Mouse (Mus musculus): ENCODE measurements at regions not wholly inside any gene's neighbourhood (a gene's known extent, or its start where the extent isn't known, plus 50 kb on each side); places are given as distances from the start of the nearest gene placed in this dataset.

DNA sequence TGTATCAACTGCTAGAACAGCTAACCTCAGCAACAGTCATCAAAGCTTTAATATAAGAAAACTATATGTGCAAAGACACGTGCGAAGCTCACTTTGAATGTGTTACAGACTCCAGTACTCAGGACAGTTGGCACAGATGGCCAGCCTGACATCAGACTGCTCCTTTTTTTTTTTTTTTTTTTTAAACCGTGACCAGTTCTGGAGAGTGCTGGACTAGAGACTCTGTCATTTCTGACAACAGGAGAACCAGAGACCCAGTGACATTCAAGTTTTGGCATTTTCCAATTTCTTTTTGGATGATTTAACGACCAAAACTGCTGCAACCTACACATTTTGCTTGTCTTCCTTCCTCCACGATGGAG lies 371.5 kb upstream of the Nr5a2 start:
- ATAC-seq (ENCODE audit: low TSS enrichment) = peak; percentile 32

- peak; percentile 64 for ATAC-seq (ENCODE audit: low TSS enrichment)
Measured at GRCm38 (mm10) chr1:137330634-137331033, 370.4 kb upstream of the Nr5a2 start.

GRCm38 (mm10) chr1:137323884-137324594 lies 363.8 kb upstream of the Nr5a2 start:
- ATAC-seq (ENCODE audit: low TSS enrichment) = peak; percentile 95

GRCm38 (mm10) chr1:137323035-137323680 lies 362.9 kb upstream of the Nr5a2 start:
- no peak for ATAC-seq (ENCODE audit: low TSS enrichment)

- peak; percentile 98 for ATAC-seq (ENCODE audit: low TSS enrichment)
Measured at GRCm38 (mm10) chr1:137302757-137303422, 342.6 kb upstream of the Nr5a2 start.

GRCm38 (mm10) chr1:137297780-137298569 lies 337.7 kb upstream of the Nr5a2 start:
- ATAC-seq (ENCODE audit: low TSS enrichment) = peak; percentile 97

DNA sequence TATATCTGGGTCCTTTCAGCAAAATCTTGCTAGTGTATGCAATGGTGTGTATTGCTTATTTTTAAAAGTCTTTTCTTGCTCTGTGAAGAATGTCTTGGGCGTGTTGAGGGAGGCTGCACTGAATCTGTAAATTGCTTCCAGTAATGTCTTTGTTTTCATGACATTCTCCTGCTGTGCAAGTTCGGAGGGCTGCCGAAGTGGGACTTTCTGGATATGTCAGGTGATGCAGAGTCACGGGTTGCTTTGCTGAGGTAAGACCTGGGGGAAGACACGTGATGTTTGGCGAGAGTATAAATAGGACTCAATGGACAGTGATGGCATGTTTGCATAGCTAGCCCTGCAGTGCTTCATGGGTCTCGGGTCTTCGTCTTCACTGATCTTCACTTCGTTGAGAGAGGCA lies 329.2 kb upstream of the Nr5a2 start:
- ATAC-seq (ENCODE audit: low TSS enrichment) = no peak

DNA sequence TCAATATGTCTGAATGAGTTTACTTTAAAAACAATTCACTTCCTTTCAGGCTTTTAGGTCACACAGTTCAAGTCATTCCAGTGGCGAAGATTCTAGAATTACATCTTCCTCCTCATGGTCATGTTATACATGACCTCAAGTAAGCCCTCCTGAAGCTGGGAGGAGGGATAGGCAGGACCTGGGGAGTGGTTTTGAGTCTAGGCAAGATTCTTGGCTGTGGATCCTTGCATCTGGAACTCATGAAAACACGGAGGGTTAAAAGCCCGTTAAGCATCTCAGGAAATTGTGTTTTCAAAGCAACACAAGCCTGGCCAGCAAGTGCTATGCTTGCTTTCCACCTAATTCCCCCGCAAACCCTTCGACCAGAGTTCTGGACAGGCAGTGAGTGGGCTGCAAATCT lies 323.0 kb upstream of the Nr5a2 start:
- no peak for ATAC-seq (ENCODE audit: low TSS enrichment)

DNA sequence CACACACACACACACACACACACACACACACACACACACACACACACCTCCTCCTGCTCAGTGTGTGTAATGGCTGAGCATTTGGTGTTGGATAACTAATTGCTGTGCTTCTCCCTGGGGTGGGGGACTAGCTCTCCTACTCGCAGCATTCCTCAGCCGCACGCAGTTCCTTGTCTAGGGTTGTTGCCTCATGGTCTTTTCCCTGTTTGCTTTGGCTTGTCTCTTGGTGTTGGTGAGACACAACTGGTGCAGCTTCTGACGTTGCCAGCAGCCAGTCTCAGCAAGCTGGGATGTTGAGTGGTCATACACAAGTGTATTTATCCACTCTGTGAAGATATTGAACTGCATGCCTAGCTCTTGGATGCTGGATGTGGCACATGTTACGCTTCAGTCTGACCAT lies 322.2 kb upstream of the Nr5a2 start:
- no peak for ATAC-seq (ENCODE audit: low TSS enrichment)

DNA sequence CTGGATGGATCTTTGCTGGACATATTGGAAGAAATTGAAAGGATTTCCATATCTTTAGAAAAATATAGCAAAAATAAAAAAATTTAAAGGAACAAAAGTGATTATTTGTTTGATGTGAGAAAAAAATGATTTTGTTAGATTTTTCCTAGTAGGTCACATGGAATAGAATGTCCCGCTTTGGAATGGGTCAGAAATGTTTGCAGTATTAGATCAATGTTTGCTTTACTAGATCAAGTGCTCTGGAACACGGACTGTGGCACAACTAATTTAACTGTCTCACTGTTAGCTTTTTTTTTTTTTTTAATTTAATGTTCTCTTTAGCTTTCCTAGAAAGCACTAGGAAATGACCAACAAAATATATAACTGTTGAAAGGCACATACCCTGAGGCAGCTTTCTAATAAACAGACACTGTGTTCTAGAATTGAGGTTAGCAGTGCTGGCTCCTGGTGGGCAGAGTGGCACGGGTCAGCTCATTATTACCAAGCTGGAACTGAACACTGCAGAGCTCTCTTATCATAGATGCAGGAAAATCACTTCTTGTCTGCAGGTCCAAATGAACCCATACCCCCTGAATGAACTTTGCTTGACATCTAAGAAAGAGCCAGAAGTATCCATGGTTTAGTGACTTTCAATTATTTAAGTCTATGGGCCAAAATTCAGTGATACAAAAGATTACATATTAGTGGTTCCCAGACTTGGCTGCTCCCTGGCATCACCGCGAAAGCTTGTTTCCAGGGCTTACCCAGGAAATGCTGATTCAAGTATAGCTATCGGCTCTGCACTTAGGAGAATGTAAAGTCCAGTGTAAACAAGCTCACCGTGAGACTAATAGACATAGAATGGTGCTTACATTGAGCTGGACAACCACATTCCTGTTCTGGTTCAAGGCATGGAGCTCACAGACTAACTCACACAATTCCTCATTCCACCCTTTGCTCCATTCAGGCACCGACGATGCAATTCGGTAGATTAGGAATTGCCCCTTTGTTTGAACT lies 320.4 kb upstream of the Nr5a2 start:
- ATAC-seq (ENCODE audit: low TSS enrichment) = no peak

DNA sequence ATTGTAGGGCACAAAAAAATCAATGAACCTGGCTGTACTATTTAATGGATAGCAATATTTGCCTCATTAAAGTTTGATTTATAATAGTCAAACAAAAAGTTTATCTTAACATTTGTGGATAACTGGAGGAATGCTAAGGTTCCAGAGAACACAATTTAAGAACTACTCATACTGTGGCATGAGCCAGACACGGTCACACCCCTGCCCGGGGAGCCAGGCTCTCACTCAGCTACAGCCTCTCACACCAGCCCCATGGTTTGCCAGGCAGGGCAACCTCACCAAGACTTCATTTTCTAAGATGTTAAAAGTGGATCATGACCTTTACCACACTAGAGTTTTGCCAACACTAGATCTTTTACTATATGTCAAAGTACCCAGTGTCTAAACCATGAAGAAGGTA lies 319.7 kb upstream of the Nr5a2 start:
- no peak for ATAC-seq (ENCODE audit: low TSS enrichment)

- ATAC-seq (ENCODE audit: low TSS enrichment) = no peak
Measured at GRCm38 (mm10) chr1:137270659-137271612, 310.7 kb upstream of the Nr5a2 start.

GRCm38 (mm10) chr1:137262806-137263370 lies 302.6 kb upstream of the Nr5a2 start:
- no peak for ATAC-seq (ENCODE audit: low TSS enrichment)

DNA sequence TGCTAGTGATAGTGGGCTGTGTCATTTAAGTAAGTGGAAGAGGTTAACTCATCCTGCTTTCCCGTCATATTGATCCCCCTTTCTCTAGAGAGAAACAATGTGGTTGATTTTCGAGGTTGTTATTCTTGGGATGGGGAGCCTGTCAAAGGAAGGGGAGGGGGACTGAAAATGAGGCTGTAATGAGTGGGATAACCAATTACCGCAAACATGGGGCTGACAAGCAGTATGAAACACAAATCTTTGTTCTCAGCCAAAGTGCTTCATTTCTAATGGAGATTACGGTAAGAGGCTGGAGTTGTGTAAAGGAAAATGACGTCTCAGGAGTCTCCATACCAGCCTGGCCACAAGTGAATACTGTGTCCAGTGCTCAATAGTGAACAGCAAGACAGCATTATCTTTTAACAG lies 301.9 kb upstream of the Nr5a2 start:
- no peak for ATAC-seq (ENCODE audit: low TSS enrichment)

- no peak for ATAC-seq (ENCODE audit: low TSS enrichment)
Measured at GRCm38 (mm10) chr1:137256294-137256693, 296.0 kb upstream of the Nr5a2 start.

GRCm38 (mm10) chr1:137255041-137255440 lies 294.8 kb upstream of the Nr5a2 start:
- ATAC-seq (ENCODE audit: low TSS enrichment) = no peak

DNA sequence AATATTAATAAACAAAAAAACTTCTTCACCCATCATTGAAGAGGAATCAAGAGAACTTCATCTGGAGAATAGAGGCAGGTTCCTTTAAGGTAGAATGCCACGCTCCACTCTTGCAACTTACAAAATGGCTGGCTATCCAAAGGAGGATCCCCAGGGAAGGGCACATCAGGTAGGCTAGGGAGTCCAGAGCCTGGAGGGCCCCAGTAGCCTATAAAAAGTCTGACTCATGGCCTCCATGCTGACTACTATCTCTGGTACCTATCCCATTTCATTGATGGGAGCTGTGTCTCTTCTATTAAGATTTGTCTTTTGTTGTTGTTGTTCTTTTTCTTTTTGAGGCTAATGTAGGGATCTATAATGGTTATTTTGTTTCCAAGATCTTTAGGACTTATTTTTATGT lies 294.4 kb upstream of the Nr5a2 start:
- no peak for ATAC-seq (ENCODE audit: low TSS enrichment)

GRCm38 (mm10) chr1:137227098-137227485 lies 266.8 kb upstream of the Nr5a2 start:
- no peak for ATAC-seq (ENCODE audit: low TSS enrichment)

DNA sequence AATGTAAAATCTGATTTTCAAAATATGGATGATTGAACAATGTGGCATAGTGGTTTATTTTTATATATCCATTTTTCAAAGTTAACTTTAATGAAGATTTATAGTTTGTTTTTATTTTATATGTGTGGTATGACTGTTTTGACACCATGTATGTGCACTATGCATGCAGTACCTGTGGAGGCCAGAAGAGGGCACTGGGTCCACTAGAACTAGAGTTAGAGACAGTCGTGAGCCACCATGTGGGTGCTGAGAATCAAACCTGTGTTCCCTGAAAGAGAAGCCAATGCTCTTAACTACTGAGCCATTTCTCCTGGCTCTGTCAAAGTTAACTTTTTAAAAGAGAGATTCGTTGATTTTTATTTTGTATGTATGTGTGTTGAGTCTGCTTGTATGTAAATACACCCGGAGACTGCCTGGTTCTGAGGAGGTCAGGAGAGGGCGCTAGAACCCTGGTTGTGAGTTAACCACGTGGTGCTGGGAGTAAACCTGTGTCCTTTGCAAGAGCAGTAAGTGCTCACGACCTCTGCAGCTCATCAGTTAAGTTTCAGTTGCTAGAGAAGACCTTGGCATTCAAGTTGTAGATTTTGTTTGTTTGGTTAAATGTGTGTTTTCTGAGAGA lies 266.3 kb upstream of the Nr5a2 start:
- no peak for ATAC-seq (ENCODE audit: low TSS enrichment)

Measured in frontal cortex, adult (tissue).